Mouse (Mus musculus) layer of hippocampus, postnatal 10 days (tissue): Measurements from ENCODE around the gene Rai14. TPM values are rescaled to one million over a fixed set of nuclear protein-coding genes. Genes with fewer than 3 reads are reported as not detected.

Source experiments
- DNase-seq, 2 experiments: peaks; one replicate each; pipeline ENCODE4 v3.0.0; 2021; ENCODE audit warnings: low spot score in 2 of 2
- total RNA-seq, 2 experiments: library from RNA; stranded (reverse); gene quantifications; 2 replicates each; pipeline ENCODE4 v1.2.3; 2021

The Rai14 gene
- total RNA-seq, 2 experiments from 2014 or later: 10.8 to 12.5 TPM

GRCm38 (mm10) chr15:10721259-10721781 is 6.9 kb upstream of the Rai14 start:
- no peak for DNase-seq

- DNase-seq: no peak
These were observed 6.2 kb upstream of the Rai14 start for GRCm38 (mm10) chr15:10720671-10721070.

GRCm38 (mm10) chr15:10720188-10720587 is 5.8 kb upstream of the Rai14 start:
- no peak for DNase-seq

- no peak for DNase-seq
These were observed 5.1 kb upstream of the Rai14 start for GRCm38 (mm10) chr15:10719511-10719910.

- no peak for DNase-seq
These were observed 4.3 kb upstream of the Rai14 start for GRCm38 (mm10) chr15:10718763-10719162.

- DNase-seq: no peak
These were observed 2.9 kb upstream of the Rai14 start for GRCm38 (mm10) chr15:10717284-10717683.

GRCm38 (mm10) chr15:10715966-10716365 is 1.5 kb upstream of the Rai14 start:
- no peak for DNase-seq

- DNase-seq: no peak
These were observed 698 bp upstream of the Rai14 start for GRCm38 (mm10) chr15:10715139-10715505.

- DNase-seq: peak in 1 of 2 experiments; percentile 30
These were observed 653 bp downstream of the Rai14 start for GRCm38 (mm10) chr15:10713626-10714316.

- DNase-seq: no peak
These were observed 1.2 kb downstream of the Rai14 start for GRCm38 (mm10) chr15:10713181-10713625.

GRCm38 (mm10) chr15:10712288-10712687 is 2.1 kb downstream of the Rai14 start:
- DNase-seq: no peak

- no peak for DNase-seq
These were observed 3.2 kb downstream of the Rai14 start for GRCm38 (mm10) chr15:10711231-10711630.

GRCm38 (mm10) chr15:10708591-10709272 is 5.7 kb downstream of the Rai14 start:
- DNase-seq: no peak

GRCm38 (mm10) chr15:10707109-10707508 is 7.3 kb downstream of the Rai14 start:
- DNase-seq: no peak

GRCm38 (mm10) chr15:10706414-10706813 is 8.0 kb downstream of the Rai14 start:
- DNase-seq: no peak

- DNase-seq: no peak
These were observed 8.7 kb downstream of the Rai14 start for GRCm38 (mm10) chr15:10705752-10706151.

- DNase-seq: no peak
These were observed 10.1 kb downstream of the Rai14 start for GRCm38 (mm10) chr15:10704328-10704727.

GRCm38 (mm10) chr15:10701571-10701970 is 12.9 kb downstream of the Rai14 start:
- DNase-seq: no peak

GRCm38 (mm10) chr15:10700891-10701466 is 13.4 kb downstream of the Rai14 start:
- no peak for DNase-seq

- no peak for DNase-seq
These were observed 17.8 kb downstream of the Rai14 start for GRCm38 (mm10) chr15:10696478-10697234.

- peak in 1 of 2 experiments; percentile 25 for DNase-seq
These were observed 21.8 kb downstream of the Rai14 start for GRCm38 (mm10) chr15:10692627-10693026.
